Mouse (Mus musculus) left cerebral cortex, postnatal 25 days (tissue): ENCODE measurements at regions not wholly inside any gene's neighbourhood (a gene's known extent, or its start where the extent isn't known, plus 50 kb on each side); places are given as distances from the start of the nearest gene placed in this dataset.

ENCODE experiments used
- DNase-seq, 2 experiments: peaks; one replicate each; pipeline ENCODE4 v3.0.0; 2022; ENCODE audit warnings: low spot score in 2 of 2, mixed read lengths in 1 of 2
- intact Hi-C: fragments of 180-260 bp; cut with DNase I; formaldehyde crosslinking; loops from one replicate; pipeline ENCODE4 v1.15.1; 2025

GRCm38 (mm10) chrX:97434327-97434726 lies 57.3 kb upstream of the Eda2r start:
- no peak for DNase-seq
- intact Hi-C loops = loop anchor here (1.0 to 5.0 kb wide), 3 partner anchors 534 to 1248 kb away; no protein-coding TSS in a partner anchor

- intact Hi-C loops = loop anchor here (5.0 kb wide), 2 partner anchors 1186 to 1251 kb away; no protein-coding TSS in a partner anchor
These were observed 54.4 kb upstream of the Eda2r start for GRCm38 (mm10) chrX:97431391-97431803.

More at GRCm38 (mm10) chrX:97431391-97431803, 54.4 kb upstream of the Eda2r start:
- DNase-seq = peak; percentile 48 to 76
